Mouse (Mus musculus): ENCODE results near the gene Arid3b. TPM values are rescaled to one million over a fixed set of nuclear protein-coding genes. Genes with fewer than 3 reads are reported as not detected.

Gene Arid3b
- polyA plus RNA-seq, 1 experiment from 2014 or later: 9.7 TPM

GRCm38 (mm10) chr9:57761563-57762551 is 74.7 kb downstream of the Arid3b start:
- Histone ChIP-seq H3K4me3 (replicated peaks) (peak overlapping the region; percentile 96), H3K9me3 (replicated peaks) (no peaks in the 10 kb centered on the region), H3K36me3 (peaks cover 55% of the 10 kb centered on the region), H3K9ac (peak overlapping the region; percentile 100), H3K27ac (peak overlapping the region; percentile 98), H3K4me2 (peak overlapping the region; percentile 97), H3K4me1 (replicated peaks) (peaks cover 83% of the 10 kb centered on the region), H3K27me3 (0 out of 2 replicates have a peak, but pooled peaks cover 3% of the 10 kb centered on the region)
- WGBS (ENCODE audit: insufficient replicate concordance): 91% methylated on average over 13 of the region's 13 CpGs
- no peak for ATAC-seq (ENCODE audit: low read depth)
- no peak for DNase-seq

DNA sequence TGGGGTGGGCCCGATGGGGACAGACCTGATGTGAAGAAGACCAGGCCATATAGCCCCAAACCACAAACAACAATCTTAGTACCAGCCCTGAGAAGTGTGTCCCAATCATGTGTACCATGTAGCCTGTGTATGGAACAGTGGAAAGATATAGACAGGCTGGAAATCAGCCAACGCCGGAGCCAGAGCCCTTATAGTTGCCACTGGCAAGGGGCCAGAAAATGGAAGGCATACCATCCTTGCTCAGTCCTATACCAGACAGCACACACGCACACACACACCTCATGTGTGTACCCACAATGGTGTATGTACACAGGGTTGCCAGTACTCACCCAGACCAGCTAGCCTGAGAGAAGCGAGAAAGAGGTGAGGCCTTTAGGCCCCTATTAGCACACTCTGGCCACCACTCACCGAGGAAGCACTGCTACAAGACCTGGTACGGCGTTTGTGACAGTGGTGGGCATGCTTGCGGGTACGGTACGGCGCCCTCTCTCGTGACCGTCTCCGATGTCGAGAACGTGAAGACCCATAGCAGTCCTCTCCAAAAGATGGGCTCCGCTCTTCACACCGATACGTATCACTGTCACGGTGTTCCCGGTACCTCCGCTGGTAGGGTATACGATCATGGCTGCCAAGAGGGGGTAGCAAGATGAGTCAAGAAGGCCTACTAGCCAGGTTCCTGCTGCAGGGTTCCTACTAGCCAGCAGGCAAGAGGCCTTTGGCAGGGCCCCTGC is 76.0 kb downstream of the Arid3b start:
- Histone ChIP-seq H3K27ac (peak overlapping the region; percentile 98), H3K27me3 (no peaks in the 10 kb centered on the region), H3K4me2 (peak overlapping the region; percentile 97), H3K36me3 (peaks cover 67% of the 10 kb centered on the region), H3K4me3 (replicated peaks) (peak overlapping the region; percentile 32; the same call in 1 of the 2 replicates), H3K4me1 (replicated peaks) (peaks cover 75% of the 10 kb centered on the region), H3K9ac (peak overlapping the region; percentile 71; the same call in 1 of the 2 replicates), H3K9me3 (replicated peaks) (no peaks in the 10 kb centered on the region)
- ATAC-seq (ENCODE audit: low read depth): no peak
- no peak for DNase-seq
- 97% methylated on average over 24 of the region's 24 CpGs for WGBS (ENCODE audit: insufficient replicate concordance)

DNA sequence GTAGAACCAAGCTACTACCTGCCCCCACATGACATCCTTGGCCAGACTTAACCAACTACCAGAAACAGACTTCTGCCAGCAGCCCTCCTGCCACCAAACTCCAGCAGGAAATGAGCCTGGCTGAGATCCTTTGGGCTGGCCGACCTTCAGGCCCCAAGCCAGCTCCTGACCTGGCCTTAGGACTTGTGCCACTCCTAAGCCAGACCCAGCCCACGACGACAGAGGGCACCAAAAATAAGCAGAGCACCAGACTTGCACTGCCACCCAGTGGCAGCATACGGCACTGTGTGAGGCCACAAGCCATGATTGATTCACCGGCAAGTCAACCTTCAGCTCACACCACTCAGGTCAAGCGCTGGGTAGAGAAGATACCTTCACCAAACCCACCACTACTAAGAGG is 77.3 kb downstream of the Arid3b start:
- Histone ChIP-seq H3K4me3 (replicated peaks) (peak overlapping the region; percentile 32), H3K9me3 (replicated peaks) (no peaks in the 10 kb centered on the region), H3K36me3 (peaks cover 80% of the 10 kb centered on the region), H3K27ac (peak overlapping the region; percentile 95), H3K9ac (peak overlapping the region; percentile 71), H3K4me1 (replicated peaks) (peaks cover 75% of the 10 kb centered on the region), H3K4me2 (peak overlapping the region; percentile 97), H3K27me3 (no peaks in the 10 kb centered on the region)
- DNase-seq (peak; percentile 71), ATAC-seq (ENCODE audit: low read depth) (peak; percentile 37)
- WGBS (ENCODE audit: insufficient replicate concordance): 18% methylated on average over 6 of the region's 6 CpGs

DNA sequence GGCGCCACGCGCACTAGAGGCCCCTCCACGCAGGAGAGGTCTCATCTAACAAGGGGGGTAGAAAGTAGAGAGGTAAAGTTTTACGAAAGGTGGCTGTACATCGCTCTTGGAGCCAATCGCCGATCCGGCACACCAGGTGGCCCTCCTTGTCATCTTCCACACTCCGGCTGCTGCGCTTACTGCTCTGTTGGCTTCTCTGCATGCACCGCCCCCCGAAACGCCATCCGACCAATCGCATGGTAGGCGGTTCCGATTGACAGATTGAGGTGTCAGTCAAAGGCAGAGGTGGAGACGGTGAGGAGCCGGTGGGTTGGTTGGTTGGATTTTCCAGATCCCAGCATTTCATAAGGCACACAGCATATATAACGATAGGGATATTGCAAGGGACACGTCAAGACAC is 78.1 kb downstream of the Arid3b start:
- Histone ChIP-seq H3K4me2 (peak overlapping the region; percentile 97), H3K9ac (peak overlapping the region; percentile 71), H3K36me3 (peaks cover 88% of the 10 kb centered on the region), H3K4me3 (replicated peaks) (peak overlapping the region; percentile 43), H3K9me3 (replicated peaks) (no peaks in the 10 kb centered on the region), H3K27me3 (no peaks in the 10 kb centered on the region), H3K4me1 (replicated peaks) (peaks cover 69% of the 10 kb centered on the region), H3K27ac (peak overlapping the region; percentile 95)
- ATAC-seq (ENCODE audit: low read depth) (no peak), DNase-seq (peak; percentile 67)
- 87% methylated on average over 22 of the region's 22 CpGs for WGBS (ENCODE audit: insufficient replicate concordance)

DNA sequence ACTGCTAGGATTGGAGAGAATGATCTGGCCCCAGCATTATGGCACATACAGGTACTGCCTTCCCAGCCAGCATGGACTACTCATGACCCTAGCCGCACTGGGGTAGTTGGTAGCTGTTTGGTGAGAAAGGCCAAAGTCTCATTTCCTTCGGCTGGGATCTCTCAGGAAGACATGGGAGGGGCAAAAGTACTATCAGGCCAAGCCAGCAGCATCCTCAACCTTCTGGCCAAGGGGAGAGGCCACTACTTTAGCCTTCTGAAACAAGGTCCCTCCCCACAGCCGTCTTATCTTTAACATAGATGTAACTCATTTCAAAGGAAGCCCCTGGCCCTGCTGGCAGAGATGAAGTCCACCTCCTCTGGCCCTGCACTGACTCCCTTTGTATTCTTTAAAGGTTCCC is 79.0 kb downstream of the Arid3b start:
- DNase-seq (peak; percentile 75), ATAC-seq (ENCODE audit: low read depth) (peak; percentile 84)
- peak overlapping the region; percentile 97 for H3K4me2 ChIP-seq
- H3K4me3 ChIP-seq (replicated peaks): peak overlapping the region; percentile 43
- peaks cover 60% of the 10 kb centered on the region for H3K4me1 ChIP-seq (replicated peaks)
- no peaks in the 10 kb centered on the region for H3K27me3 ChIP-seq
- H3K36me3 ChIP-seq: peaks cover 97% of the 10 kb centered on the region
- H3K9ac ChIP-seq: peak overlapping the region; percentile 71
- no peaks in the 10 kb centered on the region for H3K9me3 ChIP-seq (replicated peaks)
- H3K27ac ChIP-seq: peak overlapping the region; percentile 95
- WGBS (ENCODE audit: insufficient replicate concordance): 10% methylated on average over 3 of the region's 3 CpGs

- WGBS (ENCODE audit: insufficient replicate concordance): 86% methylated on average over 7 of the region's 7 CpGs
- H3K27me3 ChIP-seq: no peaks in the 10 kb centered on the region
- no peak overlapping the region for H3K4me2 ChIP-seq
- no peaks in the 10 kb centered on the region for H3K4me1 ChIP-seq (replicated peaks)
- no peak overlapping the region for H3K27ac ChIP-seq
- peaks cover 100% of the 10 kb centered on the region for H3K36me3 ChIP-seq
- DNase-seq (no peak), ATAC-seq (ENCODE audit: low read depth) (no peak)
- H3K9ac ChIP-seq: no peak overlapping the region
- no peaks in the 10 kb centered on the region for H3K9me3 ChIP-seq (replicated peaks)
- no peak overlapping the region for H3K4me3 ChIP-seq (replicated peaks)
Measured at GRCm38 (mm10) chr9:57750901-57751300, 85.7 kb downstream of the Arid3b start.

DNA sequence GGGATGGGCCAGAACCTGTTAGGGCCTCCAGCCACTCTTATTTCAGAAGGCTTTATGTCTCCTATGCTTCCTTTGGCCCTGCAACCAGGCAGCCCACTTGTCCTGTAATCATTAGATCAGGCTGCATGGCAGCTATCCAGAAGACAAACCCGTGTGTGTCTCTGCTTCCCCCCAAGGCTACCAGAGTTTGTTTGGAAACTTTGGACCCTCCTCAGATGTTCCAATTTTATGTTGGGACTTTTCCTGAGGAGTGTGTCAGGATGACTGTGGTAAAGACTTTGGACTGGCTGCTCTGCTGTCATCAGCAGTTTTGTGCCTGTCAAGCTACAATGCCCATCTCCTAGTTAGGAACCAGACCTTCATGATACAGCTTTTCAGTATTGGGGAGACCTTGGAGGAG is 87.8 kb downstream of the Arid3b start:
- H3K36me3 ChIP-seq: peaks cover 99% of the 10 kb centered on the region
- 0 out of 2 replicates have a peak overlapping the region, but pooled peaks have one; percentile 24 for H3K27ac ChIP-seq
- WGBS (ENCODE audit: insufficient replicate concordance): 84% methylated on average over 1 of the region's 1 CpGs

GRCm38 (mm10) chr9:57748137-57748536 is 88.5 kb downstream of the Arid3b start:
- H3K36me3 ChIP-seq: peaks cover 98% of the 10 kb centered on the region
- no peak for DNase-seq
- H3K27ac ChIP-seq: peak overlapping the region; percentile 24; the same call in 1 of the 2 replicates
- H3K9ac ChIP-seq: no peak overlapping the region
- no peaks in the 10 kb centered on the region for H3K27me3 ChIP-seq
- no peaks in the 10 kb centered on the region for H3K9me3 ChIP-seq (replicated peaks)
- no peak overlapping the region for H3K4me3 ChIP-seq (replicated peaks)
- no peak overlapping the region for H3K4me2 ChIP-seq
- WGBS (ENCODE audit: insufficient replicate concordance): 91% methylated on average over 6 of the region's 6 CpGs
- no peak for ATAC-seq (ENCODE audit: low read depth)
- H3K4me1 ChIP-seq (replicated peaks): no peaks in the 10 kb centered on the region

More for the DNA sequence above, 87.8 kb downstream of the Arid3b start:
- no peaks in the 10 kb centered on the region for H3K27me3 ChIP-seq
- H3K4me2 ChIP-seq: no peak overlapping the region
- H3K9me3 ChIP-seq (replicated peaks): no peaks in the 10 kb centered on the region
- DNase-seq (no peak), ATAC-seq (ENCODE audit: low read depth) (no peak)
- H3K9ac ChIP-seq: no peak overlapping the region
- H3K4me1 ChIP-seq (replicated peaks): no peaks in the 10 kb centered on the region
- no peak overlapping the region for H3K4me3 ChIP-seq (replicated peaks)

DNA sequence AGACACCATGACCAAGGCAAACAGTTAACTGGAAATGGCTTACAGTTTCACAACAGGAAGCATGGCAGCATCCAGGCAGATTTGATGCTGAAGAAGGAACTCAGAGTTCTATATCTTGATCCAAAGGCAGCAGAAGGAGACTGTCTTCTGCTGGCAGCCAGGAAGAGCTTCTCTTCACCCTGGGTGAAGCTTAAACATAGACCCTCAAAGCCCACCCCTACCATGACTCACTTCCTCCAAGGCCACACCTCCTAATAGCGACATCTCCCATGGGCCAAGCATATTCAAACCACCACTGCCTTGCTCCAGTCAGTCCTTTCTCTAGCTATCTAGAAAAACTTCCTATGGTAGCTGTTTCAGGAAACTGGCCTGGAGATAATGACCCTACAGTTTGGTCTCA is 89.5 kb downstream of the Arid3b start:
- no peak for DNase-seq
- WGBS (ENCODE audit: insufficient replicate concordance): 70% methylated on average over 1 of the region's 1 CpGs
- H3K36me3 ChIP-seq: peaks cover 97% of the 10 kb centered on the region
- H3K9ac ChIP-seq: no peak overlapping the region
- no peak overlapping the region for H3K4me3 ChIP-seq (replicated peaks)
- no peak for ATAC-seq (ENCODE audit: low read depth)
- no peaks in the 10 kb centered on the region for H3K27me3 ChIP-seq
- no peak overlapping the region for H3K4me2 ChIP-seq
- H3K9me3 ChIP-seq (replicated peaks): no peaks in the 10 kb centered on the region
- no peak overlapping the region for H3K27ac ChIP-seq
- H3K4me1 ChIP-seq (replicated peaks): no peaks in the 10 kb centered on the region

GRCm38 (mm10) chr9:57744462-57745091 is 92.0 kb downstream of the Arid3b start:
- ATAC-seq (ENCODE audit: low read depth): no peak
- peaks cover 96% of the 10 kb centered on the region for H3K36me3 ChIP-seq
- 54% methylated on average over 3 of the region's 3 CpGs for WGBS (ENCODE audit: insufficient replicate concordance)

More at GRCm38 (mm10) chr9:57744462-57745091, 92.0 kb downstream of the Arid3b start:
- Histone ChIP-seq H3K27me3 (no peaks in the 10 kb centered on the region), H3K27ac (peak overlapping the region; percentile 2; the same call in 1 of the 2 replicates), H3K9ac (no peak overlapping the region), H3K9me3 (replicated peaks) (no peaks in the 10 kb centered on the region), H3K4me1 (replicated peaks) (no peaks in the 10 kb centered on the region), H3K4me2 (no peak overlapping the region), H3K4me3 (replicated peaks) (no peak overlapping the region)
- DNase-seq: no peak
